Mouse (Mus musculus) CH12.LX (cell line): ENCODE results near the gene Cfdp1. TPM values are rescaled to one million over a fixed set of nuclear protein-coding genes. Genes with fewer than 3 reads are reported as not detected.
A peak's percentile ranks its signal among the peaks of the same experiment; 100 is the strongest.

Experiments
- DNase-seq: peaks from one replicate; pipeline ENCODE4 v3.0.0-alpha.2; 2013; ENCODE audit errors: extremely low read depth
- H3K27ac ChIP-seq: 2 replicates; pipeline ENCODE4 v1.5.1; 2012; ENCODE audit warnings: low read depth, mild to moderate bottlenecking, control low read depth, moderate library complexity; ENCODE audit not compliant: insufficient read depth
- H3K27me3 ChIP-seq: replicated peaks from 2 replicates; pipeline ENCODE3; 2012; ENCODE audit warnings: inconsistent platforms
- H3K36me3 ChIP-seq, 2 experiments: replicated peaks in 1 of 2; 2 replicates each; pipeline versions ENCODE3 to v1.6.1; 2012; ENCODE audit warnings: inconsistent platforms in 1 of 2, low read length in 1 of 2, mild to moderate bottlenecking in 1 of 2, mixed read lengths in 1 of 2, moderate library complexity in 1 of 2; ENCODE audit not compliant: control insufficient read depth in 1 of 2, insufficient read depth in 1 of 2
- H3K4me1 ChIP-seq, 2 experiments: 2 replicates each; pipeline ENCODE4 v1.6.1; 2012; ENCODE audit warnings: inconsistent platforms in 1 of 2, moderate library complexity in 1 of 2; ENCODE audit not compliant: insufficient read depth in 2 of 2, control insufficient read depth in 1 of 2
- H3K4me2 ChIP-seq: 2 replicates; pipeline ENCODE4 v1.6.1; 2012; ENCODE audit warnings: low read depth, mild to moderate bottlenecking, control low read depth; ENCODE audit not compliant: poor library complexity, insufficient read depth, severe bottlenecking
- H3K4me3 ChIP-seq, 3 experiments: fragments of 150-350 bp in 1 of 3; sonication (generic) in 1 of 3; replicated peaks in 1 of 3; 2 replicates each; pipeline versions ENCODE3 to v1.5.1; 2011 to 2012; ENCODE audit warnings: low read depth in 2 of 3, low read length in 2 of 3, mild to moderate bottlenecking in 2 of 3, moderate library complexity in 2 of 3, control low read depth in 1 of 3, improper control_type of control experiment in 1 of 3, inconsistent platforms in 1 of 3, mixed read lengths in 1 of 3; ENCODE audit not compliant: poor library complexity in 1 of 3
- H3K79me2 ChIP-seq: replicated peaks from 2 replicates; pipeline ENCODE4 v1.6.1; 2012; ENCODE audit warnings: mild to moderate bottlenecking, moderate library complexity; ENCODE audit not compliant: control insufficient read depth, poor library complexity, insufficient read depth, severe bottlenecking; ENCODE audit errors: extremely low read depth
- H3K9ac ChIP-seq: 2 replicates; pipeline ENCODE4 v1.6.1; 2012; ENCODE audit warnings: low read depth, mild to moderate bottlenecking, control low read depth, moderate library complexity; ENCODE audit not compliant: insufficient read depth
- H3K9me3 ChIP-seq: replicated peaks from 2 replicates; pipeline ENCODE3; 2012; ENCODE audit warnings: low read length, inconsistent platforms, mixed read lengths
- CTCF ChIP-seq, 2 experiments: IDR thresholded peaks in 1 of 2; conservative IDR thresholded peaks in 1 of 2; 2 replicates each; pipeline ENCODE4 v1.5.1; 2011 to 2012; ENCODE audit warnings: low read depth in 2 of 2, low read length in 2 of 2, improper control_type of control experiment in 1 of 2, inconsistent platforms in 1 of 2, mild to moderate bottlenecking in 1 of 2, moderate library complexity in 1 of 2
- E2F4 ChIP-seq: IDR thresholded peaks from 2 replicates; pipeline ENCODE4 v1.6.1; 2011; ENCODE audit warnings: low read depth, low read length, improper control_type of control experiment; ENCODE audit not compliant: insufficient replicate concordance
- JUN ChIP-seq: IDR thresholded peaks from 2 replicates; pipeline ENCODE4 v1.6.1; 2011; ENCODE audit warnings: low read depth, mild to moderate bottlenecking, low read length, improper control_type of control experiment, moderate library complexity; ENCODE audit not compliant: insufficient read depth
- MAFK ChIP-seq: IDR thresholded peaks from 2 replicates; pipeline ENCODE4 v1.6.1; 2011; ENCODE audit warnings: low read length, improper control_type of control experiment; ENCODE audit not compliant: insufficient replicate concordance
- MAX ChIP-seq: IDR thresholded peaks from 2 replicates; pipeline ENCODE4 v1.6.1; 2011; ENCODE audit warnings: low read length, improper control_type of control experiment
- MAZ ChIP-seq: IDR thresholded peaks from 2 replicates; pipeline ENCODE4 v1.6.1; 2012; ENCODE audit warnings: low read depth, mild to moderate bottlenecking, inconsistent platforms, low read length, improper control_type of control experiment, moderate library complexity
- MEF2A ChIP-seq: IDR thresholded peaks from 2 replicates; pipeline ENCODE4 v1.6.1; 2014; ENCODE audit warnings: low read depth, mild to moderate bottlenecking, inconsistent platforms, low read length, improper control_type of control experiment, borderline replicate concordance
- NELFE ChIP-seq: IDR thresholded peaks from 2 replicates; pipeline ENCODE4 v1.6.1; 2011; ENCODE audit warnings: low read depth, low read length, improper control_type of control experiment
- NRF1 ChIP-seq: IDR thresholded peaks from 2 replicates; pipeline ENCODE4 v1.6.1; 2014; ENCODE audit warnings: low read depth, mild to moderate bottlenecking, inconsistent platforms, low read length, improper control_type of control experiment, moderate library complexity
- PAX5 ChIP-seq: IDR thresholded peaks from 2 replicates; pipeline ENCODE4 v1.6.1; 2012; ENCODE audit warnings: low read length, inconsistent platforms, mixed read lengths
- POLR2A ChIP-seq: IDR thresholded peaks from 2 replicates; pipeline ENCODE4 v1.6.1; 2011; ENCODE audit warnings: low read depth, mild to moderate bottlenecking, improper control_type of control experiment, low read length
- RAD21 ChIP-seq: IDR thresholded peaks from 2 replicates; pipeline ENCODE4 v1.6.1; 2011; ENCODE audit warnings: low read depth, mild to moderate bottlenecking, low read length, improper control_type of control experiment, moderate library complexity
- SIN3A ChIP-seq: IDR thresholded peaks from 2 replicates; pipeline ENCODE4 v1.6.1; 2012; ENCODE audit warnings: low read length, improper control_type of control experiment, inconsistent platforms
- TBP ChIP-seq: conservative IDR thresholded peaks from 2 replicates; pipeline ENCODE4 v1.6.1; 2011; ENCODE audit warnings: low read depth, low read length, improper control_type of control experiment
- UBTF ChIP-seq: IDR thresholded peaks from 2 replicates; pipeline ENCODE4 v1.6.1; 2012; ENCODE audit warnings: low read depth, mild to moderate bottlenecking, inconsistent platforms, low read length, improper control_type of control experiment, moderate library complexity
- ZKSCAN1 ChIP-seq: IDR thresholded peaks from 2 replicates; pipeline ENCODE4 v1.6.1; 2012; ENCODE audit warnings: low read depth, inconsistent platforms, low read length, improper control_type of control experiment, borderline replicate concordance
- ZMIZ1 ChIP-seq: IDR thresholded peaks from 2 replicates; pipeline ENCODE4 v1.6.1; 2012; ENCODE audit warnings: low read depth, mild to moderate bottlenecking, inconsistent platforms, low read length, improper control_type of control experiment
- dilution Hi-C: fragments of 300-500 bp; cut with MboI; formaldehyde crosslinking; loops from 2 replicates; pipeline ENCODE4 v1.14.3; 2020; ENCODE audit warnings: low sequenced_read_pairs; ENCODE audit not compliant: extremely low pct_unique_long_range_greater_than_20kb, extremely low pct_ligation_motif_present
- in situ Hi-C: fragments of 300-500 bp; cut with MboI; formaldehyde crosslinking; loops from 3 replicates; pipeline ENCODE4 v1.14.3; 2019; ENCODE audit warnings: low sequenced_read_pairs, low pct_ligation_motif_present, low pct_unique_long_range_greater_than_20kb, mixed read lengths
- polyA plus RNA-seq: library from polyadenylated mRNA; unstranded; fragments of >175 nt; gene quantifications from 2 replicates; pipeline ENCODE4 v1.2.1, GENCODE M21; 2012; ENCODE audit warnings: low read depth; ENCODE audit not compliant: insufficient read length
- total RNA-seq, 2 experiments: library from RNA; depleted of rRNA; stranded (reverse); fragments of 300-350 nt in 1 of 2; fragments of >200 nt in 1 of 2; gene quantifications; 2 replicates each; pipeline ENCODE4 v1.2.3; 2012 to 2014

The Cfdp1 gene
- total and polyA plus RNA-seq, 3 experiments, result 113 to 210 (median 169) TPM

DNA sequence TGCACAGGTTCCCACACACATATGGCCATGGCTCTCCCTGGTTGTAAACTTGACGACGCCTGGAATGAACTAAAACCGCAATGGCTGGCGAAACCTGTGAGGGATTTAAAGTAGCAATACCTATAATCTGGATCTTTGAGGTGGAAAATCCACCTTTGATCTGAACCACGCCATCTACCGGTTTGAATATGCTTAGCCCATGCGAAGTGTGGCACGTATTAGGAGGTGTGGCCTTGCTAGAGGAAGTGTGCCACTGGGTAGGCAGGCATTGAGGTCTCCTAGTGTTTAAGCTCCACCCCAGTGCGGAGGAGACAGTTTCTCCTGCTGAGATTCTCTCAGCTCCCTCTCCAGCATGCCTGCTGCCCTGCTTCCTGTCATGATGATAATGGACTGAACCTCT lies 23.6 kb upstream of the Cfdp1 start:
- dilution Hi-C loops (no loop called here), in situ Hi-C loops (loop anchor here (10.0 kb wide), 1 partner anchor 117 kb away; the partner anchor contains the start of gene Adat1)
- Histone ChIP-seq H3K9ac (no peak overlapping the region), H3K4me1 (peaks cover 4 to 9% of the 10 kb centered on the region in 2 experiments; a peak in 3 of 4 replicates), H3K36me3 (peaks cover 0 to 5% of the 10 kb centered on the region in 2 experiments), H3K4me3 (peak overlapping the region in 1 of 3 experiments; percentile 26), H3K9me3 (no peaks in the 10 kb centered on the region), H3K27ac (no peak overlapping the region), H3K79me2 (no peaks in the 10 kb centered on the region), H3K4me2 (no peak overlapping the region), H3K27me3 (no peaks in the 10 kb centered on the region)
- TF ChIP-seq ZKSCAN1 (no peak), CTCF (conservative IDR thresholded peaks at IDR 0.05 in 1 of 2, IDR thresholded peaks at IDR 0.05 in 1 of 2; ENCODE audit: low read depth in 2 of 2, low read length in 2 of 2) (peak in 1 of 2 experiments; percentile 16; a peak in 1 of 4 replicates), UBTF (no peak), MAFK (no peak)
- no peak for DNase-seq

DNA sequence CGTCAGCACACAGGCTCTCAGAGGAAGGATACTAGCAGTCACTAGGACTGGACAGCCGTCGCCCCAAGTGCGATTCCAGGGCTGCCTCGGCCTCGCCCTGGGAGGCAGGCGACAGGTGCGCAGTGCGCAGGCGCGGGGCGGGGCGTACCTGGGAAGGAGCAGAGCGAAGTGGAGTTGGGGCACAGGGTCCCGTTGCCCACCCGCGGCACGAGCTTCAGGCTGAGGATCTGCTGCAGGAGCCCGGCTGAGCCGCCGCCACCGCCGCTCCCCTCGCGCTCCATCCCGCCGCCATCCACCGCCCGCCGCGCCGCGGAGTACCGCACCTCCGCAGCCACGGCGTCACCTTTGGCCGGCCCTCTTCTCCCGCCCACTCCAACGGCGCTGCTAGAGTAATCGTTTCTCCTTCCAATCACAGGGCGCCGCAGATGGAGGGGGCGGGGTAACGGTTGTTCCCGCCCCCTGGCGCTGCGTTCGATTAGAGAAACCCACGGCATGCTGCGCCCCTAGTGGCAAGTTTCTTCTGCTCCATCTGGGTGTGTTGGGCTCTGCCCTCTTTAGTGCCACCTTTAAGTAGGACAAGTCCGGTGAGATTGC lies 22.4 kb upstream of the Cfdp1 start, which contains the start of gene Tmem170:
Gene Tmem170 (minus strand): TSS at position 396 of the 594 bp plus-strand sequence.
- Histone ChIP-seq H3K4me1 (peaks cover 4 to 9% of the 10 kb centered on the region in 2 experiments; a peak in 3 of 4 replicates), H3K9me3 (no peaks in the 10 kb centered on the region), H3K27ac (no peak within 1 kb of the TSS; the same call in 1 of the 2 replicates), H3K27me3 (no peaks in the 10 kb centered on the region), H3K36me3 (peaks cover 0 to 6% of the 10 kb centered on the region in 2 experiments), H3K79me2 (no peaks in the 10 kb centered on the region), H3K4me3 (peak within 1 kb of the TSS; percentile 73 to 92 (median 77)), H3K4me2 (peak within 1 kb of the TSS; percentile 77), H3K9ac (peak within 1 kb of the TSS; percentile 57)
- DNase-seq, result peak; percentile 99
- dilution Hi-C loops, result no loop called here
- TF ChIP-seq PAX5 (no peak), MAZ (0 out of 2 replicates have a peak, but pooled peaks have one; percentile 2), ZMIZ1 (peak; percentile 73; the same call in 1 of the 2 replicates), SIN3A (no peak), E2F4 (0 out of 2 replicates have a peak, but pooled peaks have one; percentile 60), MAX (0 out of 2 replicates have a peak, but pooled peaks have one; percentile 12), JUN (no peak), CTCF (conservative IDR thresholded peaks at IDR 0.05 in 1 of 2, IDR thresholded peaks at IDR 0.05 in 1 of 2; ENCODE audit: low read depth in 2 of 2, low read length in 2 of 2) (peak; percentile 63 to 93), NELFE (peak; percentile 66; the same call in 1 of the 2 replicates), MEF2A (0 out of 2 replicates have a peak, but pooled peaks have one; percentile 40), TBP (0 out of 2 replicates have a peak, but pooled peaks have one; percentile 20), POLR2A (peak; percentile 74), RAD21 (peak; percentile 60), NRF1 (peak; percentile 98)
- in situ Hi-C loops, result loop anchor here (10.0 kb wide), 1 partner anchor 118 kb away; the partner anchor contains the start of gene Adat1
